Mouse (Mus musculus) c-Kit-positive CD71-positive TER-119-negative erythroid progenitor cells, embryonic 14.5 days (primary cell): ENCODE measurements at regions not wholly inside any gene's neighbourhood (a gene's known extent, or its start where the extent isn't known, plus 50 kb on each side); places are given as distances from the start of the nearest gene placed in this dataset.

Experiments used
- DNase-seq: peaks from one replicate; pipeline ENCODE4 v3.0.0-alpha.2; 2013; ENCODE audit warnings: low read depth

GRCm38 (mm10) chrX:12472296-12472695 lies 115.3 kb upstream of the Atp6ap2 start:
- no peak for DNase-seq

GRCm38 (mm10) chrX:12479207-12479606 lies 108.4 kb upstream of the Atp6ap2 start:
- DNase-seq, result no peak

GRCm38 (mm10) chrX:12490957-12491356 lies 96.6 kb upstream of the Atp6ap2 start:
- no peak for DNase-seq

- DNase-seq, result no peak
Observed at GRCm38 (mm10) chrX:12493216-12493615, 94.4 kb upstream of the Atp6ap2 start.

- no peak for DNase-seq
Observed at GRCm38 (mm10) chrX:12493916-12494315, 93.7 kb upstream of the Atp6ap2 start.

GRCm38 (mm10) chrX:12494535-12494934 lies 93.1 kb upstream of the Atp6ap2 start:
- peak; percentile 13 for DNase-seq

GRCm38 (mm10) chrX:12500601-12501000 lies 87.0 kb upstream of the Atp6ap2 start:
- no peak for DNase-seq

- no peak for DNase-seq
Observed at GRCm38 (mm10) chrX:12502364-12502763, 85.2 kb upstream of the Atp6ap2 start.

- DNase-seq, result no peak
Observed at GRCm38 (mm10) chrX:12503581-12503980, 84.0 kb upstream of the Atp6ap2 start.

GRCm38 (mm10) chrX:12511119-12511518 lies 76.5 kb upstream of the Atp6ap2 start:
- DNase-seq, result no peak

- no peak for DNase-seq
Observed at GRCm38 (mm10) chrX:12525044-12525443, 62.6 kb upstream of the Atp6ap2 start.

- DNase-seq, result no peak
Observed at GRCm38 (mm10) chrX:12530406-12531311, 56.9 kb upstream of the Atp6ap2 start.
